Mouse (Mus musculus) forebrain, embryonic 10.5 days (tissue): ENCODE data around the gene C1ql4. TPM values are rescaled to one million over a fixed set of nuclear protein-coding genes. Genes with fewer than 3 reads are reported as not detected.
"Not testable (repeated sequence)": the region's sequence is repeated elsewhere in the genome, so short reads cannot be mapped to it uniquely, and the experiment has no call there.

Source experiments
- DNase-seq: peaks from one replicate; pipeline ENCODE4 v3.0.0-alpha.2; 2017; ENCODE audit warnings: low spot score; ENCODE audit errors: extremely low spot score
- H3K27ac ChIP-seq: fragments of 300-500 bp; sonication (generic); 2 replicates; pipeline ENCODE4 v1.5.1; 2016; ENCODE audit warnings: mild to moderate bottlenecking
- H3K27me3 ChIP-seq: fragments of 300-500 bp; sonication (generic); 2 replicates; pipeline ENCODE4 v1.6.1; 2016; ENCODE audit warnings: mild to moderate bottlenecking; ENCODE audit not compliant: poor library complexity, severe bottlenecking
- H3K36me3 ChIP-seq: fragments of 300-500 bp; sonication (generic); replicated peaks from 2 replicates; pipeline ENCODE4 v1.6.1; 2016; ENCODE audit warnings: mild to moderate bottlenecking, moderate library complexity
- H3K4me1 ChIP-seq: fragments of 300-500 bp; sonication (generic); 2 replicates; pipeline ENCODE4 v1.6.1; 2016
- H3K4me3 ChIP-seq: fragments of 300-500 bp; sonication (generic); 2 replicates; pipeline ENCODE4 v1.5.1; 2016; ENCODE audit warnings: mild to moderate bottlenecking, moderate library complexity
- H3K9me3 ChIP-seq: fragments of 300-500 bp; sonication (generic); 2 replicates; pipeline ENCODE4 v1.6.1; 2016; ENCODE audit warnings: mild to moderate bottlenecking, moderate library complexity
- WGBS: fragments of 180-500 bp; shearing (Covaris S2); methylation state at CpG from one replicate; pipeline ENCODE4 v1.1.7; 2016; 5-methylcytosine and 5-hydroxymethylcytosine counted together
- polyA plus RNA-seq: library from polyadenylated mRNA; unstranded; fragments of >200 nt; fragmentation: Nextera tagmentation; extraction: Ambion mirVana; gene quantifications from 2 replicates; pipeline ENCODE4 v1.2.1, GENCODE M21; 2016

The C1ql4 gene
- polyA plus RNA-seq, 1 experiment from 2014 or later = 0.12 TPM

DNA sequence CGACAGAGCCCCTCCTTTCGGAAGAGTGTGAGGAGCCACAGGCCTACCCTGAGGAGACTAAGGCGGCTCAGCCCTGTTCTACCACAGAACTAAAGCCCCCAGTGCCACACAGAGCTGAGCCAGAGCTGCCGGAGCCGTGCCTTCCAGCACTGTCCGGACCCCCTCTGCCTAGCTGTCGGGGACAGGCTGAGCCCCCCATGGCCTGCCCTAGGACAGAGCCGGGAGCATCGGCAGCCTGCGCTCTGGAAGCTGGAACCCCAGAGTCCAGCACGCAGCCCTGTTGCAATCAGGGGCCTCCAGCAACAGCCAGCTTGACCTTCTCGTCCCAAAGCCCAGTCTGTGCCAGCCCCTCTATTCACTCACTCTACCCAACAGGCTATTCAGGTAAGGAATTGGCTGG, 5.3 kb downstream of the C1ql4 start:
- Histone ChIP-seq H3K27ac (no peak overlapping the region), H3K4me1 (peaks cover 34% of the 10 kb centered on the region), H3K36me3 (peaks cover 66% of the 10 kb centered on the region), H3K4me3 (no peak overlapping the region), H3K9me3 (no peaks in the 10 kb centered on the region; the same call in 1 of the 2 replicates), H3K27me3 (peaks cover 54% of the 10 kb centered on the region)
- no peak for DNase-seq
- 94% methylated on average over 12 of the region's 12 CpGs for WGBS

DNA sequence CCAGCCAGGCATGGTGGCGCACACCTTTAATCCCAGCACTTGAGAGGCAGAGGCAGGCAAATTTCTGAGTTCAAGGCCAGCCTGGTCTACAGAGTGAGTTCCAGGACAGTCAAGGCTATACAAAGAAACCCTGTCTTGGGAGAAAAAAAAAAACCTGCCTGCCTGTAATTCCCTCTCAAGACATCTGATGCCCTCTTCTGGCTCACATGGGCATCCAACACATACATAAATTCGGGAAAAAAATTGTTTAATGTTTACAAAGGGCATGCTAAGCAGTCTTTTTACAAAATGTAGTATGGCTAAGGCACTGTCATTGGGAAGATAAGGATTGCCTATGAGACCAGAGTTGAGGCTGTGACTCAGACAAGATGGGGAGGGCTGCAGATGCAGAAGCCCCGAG, 7.8 kb downstream of the C1ql4 start:
- Histone ChIP-seq H3K27ac (no peak overlapping the region), H3K9me3 (no peaks in the 10 kb centered on the region), H3K4me3 (no peak overlapping the region), H3K36me3 (peaks cover 77% of the 10 kb centered on the region), H3K4me1 (peaks cover 49% of the 10 kb centered on the region), H3K27me3 (peaks cover 29% of the 10 kb centered on the region)
- no peak for DNase-seq
- 90% methylated on average over 3 of the region's 3 CpGs for WGBS

DNA sequence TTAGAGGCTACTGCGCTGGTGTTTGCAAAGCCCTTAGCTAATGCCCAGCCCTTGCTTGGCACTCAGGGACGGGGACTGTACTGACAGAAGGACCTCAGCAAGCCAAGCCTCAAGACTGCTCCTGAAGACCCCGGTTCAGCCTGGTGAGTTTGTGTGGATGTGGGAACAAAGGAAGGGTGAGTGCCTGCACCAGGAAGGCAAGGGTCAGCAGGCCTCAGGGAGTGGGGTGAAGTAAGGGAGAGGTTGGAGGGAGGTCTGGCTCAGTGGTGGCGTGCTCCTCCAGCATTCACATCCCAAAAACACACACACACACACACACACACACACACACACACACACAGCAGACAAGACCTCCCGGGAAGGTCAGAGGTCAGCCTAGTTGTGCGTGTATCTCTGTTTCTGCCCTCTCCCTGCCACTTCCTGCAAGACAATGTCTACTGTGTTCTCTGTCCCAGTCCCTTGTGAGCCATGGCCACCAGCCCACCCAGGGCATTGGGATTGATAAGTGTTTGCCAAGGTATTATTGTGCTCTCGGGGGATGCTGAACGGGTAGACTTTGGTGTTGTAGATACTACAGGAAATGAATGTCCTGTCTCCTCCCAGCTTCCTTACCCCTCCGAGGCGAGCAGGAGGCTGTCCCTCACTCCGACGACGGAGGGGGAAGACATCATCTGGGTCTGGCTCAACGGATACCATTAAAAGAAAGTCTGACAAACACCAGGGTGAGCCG, 9.3 kb downstream of the C1ql4 start:
- Histone ChIP-seq H3K27me3 (peaks cover 14% of the 10 kb centered on the region), H3K27ac (no peak overlapping the region), H3K4me3 (no peak overlapping the region), H3K36me3 (peaks cover 71% of the 10 kb centered on the region), H3K4me1 (peaks cover 43% of the 10 kb centered on the region), H3K9me3 (no peaks in the 10 kb centered on the region)
- no peak for DNase-seq
- WGBS = 83% methylated on average over 15 of the region's 15 CpGs

DNA sequence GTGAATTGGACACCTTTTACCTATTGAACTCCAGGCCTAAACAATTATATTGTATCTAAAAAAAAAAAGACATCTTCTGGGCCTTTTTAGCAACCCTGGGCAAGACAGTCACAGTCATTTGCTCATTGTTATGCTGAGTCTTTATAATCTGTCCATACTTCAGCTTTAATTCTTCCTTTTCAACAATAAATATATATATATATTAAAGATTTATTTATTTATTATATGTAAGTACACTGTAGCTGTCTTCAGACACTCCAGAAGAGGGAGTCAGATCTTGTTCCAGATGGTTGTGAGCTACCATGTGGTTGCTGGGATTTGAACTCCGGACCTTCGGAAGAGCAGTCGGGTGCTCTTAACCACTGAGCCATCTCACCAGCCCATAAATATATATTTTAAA, 11.6 kb downstream of the C1ql4 start:
- H3K4me3 ChIP-seq = peak overlapping the region; percentile 80
- not testable (repeated sequence) for DNase-seq, H3K27me3 ChIP-seq, H3K9me3 ChIP-seq, H3K27ac ChIP-seq
- peaks cover 47% of the 10 kb centered on the region for H3K36me3 ChIP-seq
- 97% methylated on average over 3 of the region's 3 CpGs for WGBS
- H3K4me1 ChIP-seq = peaks cover 42% of the 10 kb centered on the region

DNA sequence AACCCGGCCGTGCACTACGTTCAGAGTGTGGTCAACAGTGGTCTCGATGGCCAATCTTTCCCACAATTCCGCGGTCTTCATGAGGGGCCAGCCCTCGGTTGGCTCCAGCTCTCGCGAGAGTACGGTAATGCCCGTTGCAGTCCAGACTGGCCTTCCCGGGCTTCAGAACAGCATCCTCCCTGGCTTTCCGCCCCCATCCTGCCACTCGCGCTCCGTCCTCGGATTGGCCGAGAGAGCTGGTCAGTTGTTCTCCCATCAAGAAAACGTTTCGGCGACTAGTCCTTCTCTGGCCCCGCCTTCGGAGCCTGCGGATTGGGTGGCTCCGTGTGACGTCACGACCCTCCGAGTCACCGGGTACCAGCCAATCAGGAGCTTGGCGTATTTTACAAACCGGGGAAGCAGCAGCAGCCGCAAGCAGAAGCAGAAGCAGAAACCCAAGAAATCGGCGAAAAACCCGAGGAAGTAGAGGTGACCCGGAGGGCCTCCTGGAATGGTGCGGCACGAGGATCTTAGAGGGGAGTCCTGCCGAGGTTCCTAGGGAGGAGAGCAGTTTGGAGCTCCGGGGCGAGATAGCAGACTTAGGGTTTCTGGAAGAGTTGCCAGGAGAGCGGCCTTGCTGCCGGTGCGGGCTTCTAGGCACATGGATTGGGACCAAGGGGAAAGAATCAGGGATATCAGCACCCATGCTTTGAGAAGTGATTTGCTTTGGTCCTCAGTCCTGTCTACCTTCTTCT, 12.8 kb downstream of the C1ql4 start:
- H3K4me1 ChIP-seq = peaks cover 42% of the 10 kb centered on the region
- under 1% methylated on average over 44 of the region's 44 CpGs for WGBS

DNA sequence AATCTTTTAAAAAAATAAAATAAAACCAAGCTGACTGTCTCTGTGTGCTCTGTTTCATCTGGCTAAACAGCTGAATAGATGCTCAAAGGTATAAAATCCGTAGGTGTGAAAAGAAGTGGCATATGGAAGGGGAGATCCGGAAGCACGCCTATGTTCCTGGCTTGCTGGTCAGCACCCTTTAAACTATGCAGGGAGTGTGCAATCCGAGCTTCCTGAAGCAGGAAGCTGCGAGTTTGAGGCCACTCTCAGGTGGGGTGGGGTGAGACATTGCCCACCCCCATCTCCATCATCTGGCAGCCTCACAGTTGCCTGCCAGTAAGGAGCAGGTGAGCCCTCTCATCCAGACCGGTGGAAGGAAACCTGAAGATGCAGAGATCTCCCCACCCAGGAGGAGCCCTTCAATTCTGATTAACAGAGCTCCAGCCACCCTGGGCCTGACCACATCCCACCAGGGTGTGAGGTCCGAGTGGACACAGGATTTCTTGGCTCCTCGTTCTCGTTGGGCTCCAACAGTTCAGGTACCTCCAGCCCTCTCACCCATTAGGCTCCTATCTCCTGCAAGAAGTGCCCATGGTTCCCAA, 13.5 kb downstream of the C1ql4 start, which contains the start of gene Troap:
Gene Troap, plus strand, starts transcription at position 557 of the 581 bp plus-strand sequence.
- DNase-seq = no peak

More for the DNA sequence above, 12.8 kb downstream of the C1ql4 start:
- peak overlapping the region; percentile 95 for H3K27ac ChIP-seq
- DNase-seq = peak; percentile 99
- no peaks in the 10 kb centered on the region for H3K9me3 ChIP-seq
- no peaks in the 10 kb centered on the region for H3K27me3 ChIP-seq
- H3K4me3 ChIP-seq = peak overlapping the region; percentile 80
- H3K36me3 ChIP-seq = peaks cover 35% of the 10 kb centered on the region

DNA sequence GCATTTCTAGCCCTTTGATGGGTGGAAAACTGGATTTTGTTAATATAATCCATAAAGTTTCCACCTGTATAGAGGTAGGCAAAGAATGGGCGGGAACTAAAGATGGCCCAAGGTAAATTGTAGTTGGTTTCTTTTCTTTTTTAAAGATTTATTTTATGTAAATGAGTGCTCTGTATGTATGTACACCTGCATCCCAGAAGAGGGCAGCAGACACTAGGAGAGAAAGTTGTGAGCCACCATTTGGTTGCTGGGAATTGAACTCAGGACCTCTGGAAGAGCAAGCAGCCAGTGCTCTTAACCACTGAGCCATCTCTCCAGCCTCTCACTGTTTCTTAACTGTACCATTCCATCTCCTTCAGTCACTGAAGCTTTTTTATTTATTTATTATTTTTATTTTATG, 15.6 kb downstream of the C1ql4 start:
- no peak overlapping the region for H3K27ac ChIP-seq
- H3K4me1 ChIP-seq = peaks cover 22% of the 10 kb centered on the region
- no peaks in the 10 kb centered on the region for H3K9me3 ChIP-seq
- no peak overlapping the region for H3K4me3 ChIP-seq
- no peak for DNase-seq
- H3K36me3 ChIP-seq = peaks cover 7% of the 10 kb centered on the region
- H3K27me3 ChIP-seq = 0 out of 2 replicates have a peak, but pooled peaks cover 5% of the 10 kb centered on the region
- WGBS = 89% methylated on average over 1 of the region's 1 CpGs

More for the DNA sequence above, 13.5 kb downstream of the C1ql4 start, which contains the start of gene Troap:
- Histone ChIP-seq H3K9me3 (no peaks in the 10 kb centered on the region), H3K4me3 (peak within 1 kb of the TSS; percentile 80), H3K27ac (peak within 1 kb of the TSS; percentile 95), H3K36me3 (peaks cover 28% of the 10 kb centered on the region), H3K27me3 (0 out of 2 replicates have a peak, but pooled peaks cover 5% of the 10 kb centered on the region), H3K4me1 (peaks cover 42% of the 10 kb centered on the region)
- 27% methylated on average over 9 of the region's 9 CpGs for WGBS

DNA sequence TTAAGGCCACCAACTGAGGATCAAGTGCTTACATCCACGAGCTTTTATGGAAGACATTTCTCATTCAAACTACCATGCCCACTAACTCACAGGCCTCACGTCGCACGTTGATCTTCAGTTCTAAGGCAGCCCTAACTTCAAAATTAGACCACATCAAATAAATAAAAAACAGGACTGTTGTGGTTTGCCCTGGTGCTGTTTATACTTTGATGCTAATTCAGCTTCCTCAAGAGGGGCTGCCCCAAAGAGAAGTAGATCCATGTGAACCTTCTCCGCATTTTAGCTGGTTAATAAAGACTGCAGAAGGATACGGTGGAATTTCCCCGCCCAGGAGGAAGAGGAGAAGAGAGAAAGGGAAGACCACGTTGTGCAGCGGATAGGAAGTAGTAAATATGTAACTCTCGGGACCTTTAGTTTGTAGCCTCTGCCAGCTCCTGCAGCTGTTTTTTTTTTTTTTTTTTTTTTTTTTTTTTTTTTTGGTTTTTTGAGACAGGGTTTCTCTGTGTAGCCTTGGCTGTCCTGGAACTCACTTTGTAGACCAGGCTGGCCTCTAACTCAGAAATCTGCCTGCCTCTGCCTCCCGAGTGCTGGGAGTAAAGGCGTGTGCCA, 22.0 kb downstream of the C1ql4 start:
- H3K36me3 ChIP-seq = no peaks in the 10 kb centered on the region
- WGBS = 85% methylated on average over 12 of the region's 12 CpGs

DNA sequence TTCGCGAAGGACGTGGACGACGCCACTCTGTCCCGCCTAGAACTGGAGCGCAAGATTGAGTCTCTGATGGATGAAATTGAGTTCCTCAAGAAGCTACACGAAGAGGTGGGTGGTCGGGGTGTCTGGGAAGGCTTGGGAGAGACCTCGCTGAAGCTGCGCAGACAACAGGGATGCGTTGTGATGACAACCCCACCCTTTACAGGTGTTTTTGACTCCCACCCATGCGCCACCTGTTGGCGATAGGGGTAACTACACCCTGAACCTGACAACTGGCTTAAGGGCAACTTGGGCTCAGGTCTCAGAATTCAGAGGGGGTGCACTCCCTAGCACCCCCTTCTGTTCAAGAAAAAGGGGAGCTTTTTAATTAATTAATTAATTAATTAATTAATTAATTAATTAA, 31.3 kb downstream of the C1ql4 start:
- Histone ChIP-seq H3K9me3 (no peaks in the 10 kb centered on the region), H3K4me1 (peaks cover 38% of the 10 kb centered on the region), H3K27me3 (peaks cover 96% of the 10 kb centered on the region), H3K36me3 (no peaks in the 10 kb centered on the region), H3K27ac (no peak overlapping the region), H3K4me3 (peak overlapping the region; percentile 48)
- DNase-seq = peak; percentile 38
- 7% methylated on average over 14 of the region's 14 CpGs for WGBS

More for the DNA sequence above, 22.0 kb downstream of the C1ql4 start:
- Histone ChIP-seq H3K27ac (no peak overlapping the region), H3K9me3 (no peaks in the 10 kb centered on the region), H3K4me3 (no peak overlapping the region), H3K27me3 (peaks cover 16% of the 10 kb centered on the region), H3K4me1 (no peaks in the 10 kb centered on the region)
- DNase-seq = no peak

DNA sequence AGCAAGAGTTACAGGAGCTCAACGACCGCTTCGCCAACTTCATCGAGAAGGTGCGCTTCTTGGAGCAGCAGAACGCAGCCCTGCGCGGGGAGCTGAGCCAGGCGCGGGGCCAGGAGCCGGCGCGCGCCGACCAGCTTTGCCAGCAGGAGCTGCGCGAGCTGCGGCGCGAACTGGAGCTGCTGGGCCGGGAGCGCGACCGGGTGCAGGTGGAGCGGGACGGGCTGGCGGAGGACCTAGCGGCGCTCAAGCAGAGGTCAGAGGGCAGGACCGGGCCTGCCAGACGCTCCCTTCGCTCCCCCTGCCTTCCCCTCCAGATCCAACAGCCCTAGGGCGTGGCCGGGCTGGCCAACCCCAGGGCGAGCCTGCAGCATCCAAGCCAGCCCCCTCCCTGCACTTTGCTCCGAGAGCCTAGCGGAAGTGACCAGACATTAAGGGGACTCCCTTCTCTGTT, 32.1 kb downstream of the C1ql4 start:
- WGBS = under 1% methylated on average over 37 of the region's 37 CpGs

DNA sequence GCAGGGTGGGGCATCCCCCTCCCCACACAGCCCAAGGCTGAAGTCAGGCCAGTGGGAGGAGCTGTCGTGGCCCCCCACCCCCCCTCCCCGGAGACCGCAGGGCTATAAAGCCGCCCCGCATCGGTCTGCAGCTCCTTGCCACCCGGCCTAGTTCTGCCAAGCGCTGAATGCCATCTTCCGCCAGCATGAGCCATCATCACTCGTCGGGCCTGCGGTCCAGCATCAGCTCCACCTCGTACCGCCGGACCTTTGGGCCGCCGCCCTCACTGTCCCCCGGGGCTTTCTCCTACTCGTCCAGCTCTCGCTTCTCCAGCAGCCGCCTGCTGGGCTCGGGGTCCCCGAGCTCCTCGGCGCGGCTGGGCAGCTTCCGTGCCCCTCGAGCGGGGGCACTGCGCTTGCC, 32.6 kb downstream of the C1ql4 start, which contains the start of gene Prph:
Gene Prph, plus strand, starts transcription at position 135 of the 400 bp plus-strand sequence.
- WGBS = 2% methylated on average over 30 of the region's 30 CpGs
- Histone ChIP-seq H3K27ac (peak within 1 kb of the TSS; percentile 17; the same call in 1 of the 2 replicates), H3K9me3 (no peaks in the 10 kb centered on the region), H3K27me3 (peaks cover 99% of the 10 kb centered on the region), H3K36me3 (no peaks in the 10 kb centered on the region), H3K4me1 (peaks cover 38% of the 10 kb centered on the region), H3K4me3 (peak within 1 kb of the TSS; percentile 48)
- no peak for DNase-seq

More for the DNA sequence above, 32.1 kb downstream of the C1ql4 start:
- peak; percentile 36 for DNase-seq
- H3K4me1 ChIP-seq = peaks cover 38% of the 10 kb centered on the region
- no peaks in the 10 kb centered on the region for H3K9me3 ChIP-seq
- peak overlapping the region; percentile 17; the same call in 1 of the 2 replicates for H3K27ac ChIP-seq
- H3K36me3 ChIP-seq = no peaks in the 10 kb centered on the region
- peaks cover 99% of the 10 kb centered on the region for H3K27me3 ChIP-seq
- H3K4me3 ChIP-seq = peak overlapping the region; percentile 48

DNA sequence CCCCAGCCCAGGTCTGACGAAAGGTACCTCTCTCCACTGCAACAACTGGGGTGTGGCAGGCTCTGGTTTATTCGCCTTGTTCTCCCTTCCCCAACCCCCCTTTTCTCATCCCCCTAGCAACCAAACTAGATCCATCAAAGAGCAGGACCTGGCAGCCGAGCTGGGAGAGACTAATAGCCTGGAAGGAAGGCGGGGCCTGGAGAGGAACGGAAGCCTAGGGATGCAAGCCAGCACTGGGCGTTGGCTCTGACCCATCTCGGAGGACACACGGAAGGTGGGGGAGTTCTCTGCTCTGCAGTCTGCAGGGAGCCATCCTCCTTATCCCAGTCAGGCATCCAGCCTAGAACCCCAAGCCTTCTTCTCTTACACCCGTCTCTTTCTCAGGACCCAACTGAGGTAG, 34.2 kb downstream of the C1ql4 start:
- peaks cover 38% of the 10 kb centered on the region for H3K4me1 ChIP-seq
- DNase-seq = no peak
- no peak overlapping the region for H3K27ac ChIP-seq
- H3K4me3 ChIP-seq = 0 out of 2 replicates have a peak overlapping the region, but pooled peaks have one; percentile 9
- WGBS = 9% methylated on average over 9 of the region's 9 CpGs
- H3K36me3 ChIP-seq = no peaks in the 10 kb centered on the region
- no peaks in the 10 kb centered on the region for H3K9me3 ChIP-seq
- H3K27me3 ChIP-seq = peaks cover 95% of the 10 kb centered on the region
